Mouse (Mus musculus) kidney, postnatal 14 days (tissue): ENCODE measurements around the gene Cish.

Experiments used
- DNase-seq: peaks from one replicate; pipeline ENCODE4 v3.0.0; 2022; ENCODE audit warnings: mixed read lengths

The Cish gene

GRCm38 (mm10) chr9:107324799-107325561, 29.2 kb downstream of the Cish start:
- no peak for DNase-seq

DNA sequence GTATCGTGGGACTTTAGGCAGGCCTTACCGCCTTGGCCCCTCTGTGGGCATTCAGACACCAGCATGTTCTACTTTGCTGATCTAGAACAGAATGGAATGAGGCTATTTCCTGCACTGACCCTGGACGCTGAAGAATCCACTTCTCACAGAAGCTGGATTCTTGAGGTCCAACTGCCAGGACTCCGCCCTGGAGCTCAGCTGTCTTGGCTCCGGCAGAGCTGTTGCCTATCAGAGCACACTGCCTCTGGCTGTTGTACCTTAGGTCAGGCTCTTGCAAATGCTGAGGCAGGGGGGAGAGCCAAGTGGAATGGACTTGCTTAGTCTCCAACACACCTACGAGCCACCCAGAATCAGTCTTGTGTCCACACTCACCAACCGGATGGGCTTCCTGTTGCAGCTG, 30.1 kb downstream of the Cish start:
- DNase-seq, result no peak

DNA sequence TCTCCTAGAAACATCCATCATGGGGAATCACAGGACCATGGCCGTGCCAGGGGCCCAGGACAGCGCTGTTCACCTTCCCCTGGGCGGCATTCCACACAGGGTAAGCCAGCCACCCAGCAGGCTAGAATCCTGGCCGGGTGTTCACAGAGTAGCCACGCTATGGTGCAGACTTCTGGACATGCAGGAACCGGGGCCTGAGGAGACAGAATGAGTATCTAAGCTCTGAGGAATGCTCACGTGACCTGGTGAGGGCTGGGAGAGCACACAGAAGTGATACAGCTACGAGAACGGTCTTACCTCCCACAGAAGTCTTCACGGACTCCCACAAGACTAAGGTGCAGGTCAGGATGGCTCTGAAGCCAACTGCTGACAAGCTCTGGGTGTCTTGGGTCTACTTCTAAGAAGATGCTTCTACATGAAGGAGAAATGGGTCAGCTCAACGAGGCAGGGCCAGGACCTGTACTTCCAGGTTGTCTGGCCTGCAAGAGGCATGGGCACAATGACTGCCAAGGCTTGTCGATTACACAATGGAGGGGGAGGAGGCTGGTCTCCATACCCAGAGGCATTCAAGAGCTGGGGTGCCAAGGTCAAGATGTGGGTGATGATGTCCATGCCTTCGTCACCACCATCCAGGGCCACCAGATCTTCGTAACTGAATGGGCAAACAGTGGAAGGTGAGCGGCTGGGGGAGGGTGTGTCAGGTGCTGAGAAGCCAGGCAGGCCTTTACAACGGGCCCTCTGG, 32.2 kb downstream of the Cish start:
- DNase-seq, result no peak

GRCm38 (mm10) chr9:107330791-107331190, 35.0 kb downstream of the Cish start:
- no peak for DNase-seq

DNA sequence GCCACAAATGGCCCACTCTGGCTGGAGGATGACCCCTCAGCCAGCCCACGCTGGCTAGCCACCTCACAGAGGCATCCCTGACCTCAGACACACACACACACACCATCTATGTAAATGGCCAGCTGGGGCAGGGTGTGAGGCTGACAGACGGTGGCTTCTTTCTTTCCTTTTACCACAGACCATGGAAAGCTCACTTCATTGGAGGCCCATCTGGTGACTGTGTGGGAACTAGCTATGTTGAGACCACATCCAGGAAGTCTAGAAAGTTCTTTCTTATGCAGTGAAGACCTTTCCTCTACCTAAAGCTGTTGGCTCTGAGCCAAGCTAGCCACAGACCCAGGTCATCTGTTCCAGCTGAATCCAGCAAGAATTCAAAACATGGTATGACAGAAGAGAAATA, 37.9 kb downstream of the Cish start:
- no peak for DNase-seq

GRCm38 (mm10) chr9:107334356-107334755, 38.5 kb downstream of the Cish start:
- no peak for DNase-seq

GRCm38 (mm10) chr9:107335046-107335445, 39.2 kb downstream of the Cish start:
- DNase-seq, result no peak

- DNase-seq, result peak; percentile 81
Observed at GRCm38 (mm10) chr9:107335909-107336308, 40.1 kb downstream of the Cish start.

GRCm38 (mm10) chr9:107336386-107336785, 40.6 kb downstream of the Cish start:
- DNase-seq, result no peak

DNA sequence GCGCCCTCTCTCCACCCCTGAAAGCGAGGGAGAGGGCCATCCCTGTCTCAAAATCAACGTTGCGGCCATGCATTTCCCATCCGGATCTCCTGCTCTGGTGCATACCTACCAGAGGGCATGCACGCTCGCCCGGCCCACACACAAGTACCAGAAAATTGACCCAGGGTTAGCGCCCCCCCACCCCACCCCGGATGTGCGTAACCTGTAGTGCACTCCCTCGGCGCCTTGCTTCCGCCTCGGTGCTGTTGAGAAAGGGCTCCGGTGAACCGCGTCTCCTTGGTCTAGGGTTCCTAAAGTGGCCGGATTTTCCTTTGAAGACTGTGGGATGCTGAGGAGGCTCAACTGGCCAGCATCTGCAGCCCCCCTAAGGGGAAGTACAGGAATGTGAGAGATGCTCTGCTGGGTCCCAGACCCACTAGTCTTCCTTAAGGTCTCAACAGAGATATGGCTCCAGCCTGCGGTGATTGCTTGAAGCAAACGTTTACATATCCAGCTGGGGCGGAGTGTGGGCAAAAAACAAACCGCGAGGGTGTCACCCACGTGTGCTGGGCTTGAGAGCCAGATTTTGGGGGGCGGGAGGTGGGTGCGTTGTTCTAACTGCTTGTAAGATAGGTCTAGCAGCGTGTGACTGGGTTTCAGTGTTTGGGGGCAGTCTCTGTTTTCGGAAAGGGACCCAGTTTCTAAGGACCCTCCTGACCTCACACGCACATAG, 42.5 kb downstream of the Cish start, which contains the start of gene Hemk1:
TSS of gene Hemk1 (minus strand) at position 179 of the 712 bp plus-strand sequence.
- peak; percentile 84 for DNase-seq

GRCm38 (mm10) chr9:107340267-107340859, 44.5 kb downstream of the Cish start, which contains the start of gene 6430571L13Rik:
6430571L13Rik (plus strand) TSS chr9:107340602.
- peak; percentile 96 for DNase-seq

- DNase-seq, result no peak
Observed at GRCm38 (mm10) chr9:107340911-107341645, 45.3 kb downstream of the Cish start.

DNA sequence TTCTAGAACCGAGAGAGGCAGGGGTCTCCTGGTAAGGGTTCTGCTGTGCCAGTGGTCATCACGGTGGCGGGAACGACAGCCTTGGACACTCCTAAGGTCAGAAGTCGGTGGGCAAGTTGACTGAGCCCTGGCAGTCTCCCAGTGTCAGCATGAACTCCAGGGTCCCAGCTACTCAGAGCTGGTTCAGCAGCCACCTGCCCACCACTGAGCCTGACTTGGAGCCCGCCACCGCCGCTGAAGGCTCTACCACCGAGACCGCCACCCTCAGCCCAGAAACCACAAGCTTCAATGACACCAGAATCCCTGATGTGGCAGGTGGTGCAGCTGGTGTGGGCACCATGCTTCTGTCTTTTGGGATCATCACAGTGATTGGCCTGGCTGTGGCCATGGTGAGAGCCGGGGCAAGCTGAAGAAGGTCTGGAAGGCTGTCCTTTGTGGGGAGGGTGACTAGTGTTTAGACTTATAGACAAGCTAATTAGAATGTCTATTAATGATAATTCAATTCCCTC, 46.4 kb downstream of the Cish start:
- no peak for DNase-seq

DNA sequence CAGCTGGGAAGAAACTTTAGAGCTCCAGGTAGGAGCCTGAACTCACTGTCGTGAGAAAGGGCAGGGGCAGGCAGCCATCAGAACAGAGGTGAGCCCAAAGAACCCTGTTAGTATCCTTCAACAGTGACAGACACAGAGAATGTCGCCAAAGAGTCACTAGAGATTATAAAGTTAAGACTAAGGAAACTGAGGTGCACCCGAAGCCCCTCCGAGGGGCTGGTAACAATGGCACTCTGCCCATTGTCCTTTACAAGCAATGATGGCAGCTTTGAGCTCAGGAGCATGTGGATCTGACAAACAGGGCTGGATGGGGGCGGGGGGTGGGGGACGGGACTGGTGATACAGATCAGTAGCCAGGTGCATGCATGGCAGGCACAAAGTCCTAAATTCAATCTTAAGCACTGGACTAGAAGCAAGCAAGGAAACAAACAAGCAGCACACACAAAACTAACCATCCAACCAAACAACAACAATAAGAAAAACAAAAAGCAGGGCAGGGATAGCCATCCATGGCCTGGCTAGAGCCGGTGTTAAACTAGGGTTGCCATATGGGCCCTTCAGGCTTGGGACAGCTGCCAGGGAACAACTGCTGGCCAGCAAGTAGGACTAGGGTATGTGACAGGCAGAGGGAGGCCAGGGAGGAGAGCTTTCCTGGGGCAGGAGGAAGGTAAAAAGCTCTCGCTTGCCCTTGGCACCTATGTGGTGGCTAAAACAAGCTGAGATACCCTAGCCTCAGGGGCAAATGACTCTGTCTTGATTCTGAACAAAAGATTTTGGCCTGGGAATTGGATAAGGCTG, 47.5 kb downstream of the Cish start:
- peak; percentile 36 for DNase-seq

DNA sequence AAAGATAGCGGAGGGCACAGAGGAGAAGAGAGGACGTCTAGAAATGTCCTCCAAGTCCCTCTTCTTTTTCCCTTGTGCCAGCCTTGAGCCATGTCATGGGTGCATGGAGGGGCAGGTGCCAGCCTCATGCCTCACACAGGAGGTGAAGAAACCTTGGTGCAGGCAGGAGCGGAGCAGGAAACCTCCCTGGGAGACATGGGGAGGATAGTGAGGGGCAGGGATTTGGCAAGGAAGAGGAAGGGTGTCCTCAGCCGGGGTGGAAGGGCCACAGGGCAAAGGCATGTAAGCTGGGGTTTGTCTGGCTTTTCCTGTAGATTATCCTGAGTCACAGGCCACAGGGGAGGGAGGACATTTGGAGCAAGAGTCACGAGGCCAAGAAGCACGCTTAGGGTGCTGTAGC, 48.2 kb downstream of the Cish start:
- DNase-seq, result no peak

DNA sequence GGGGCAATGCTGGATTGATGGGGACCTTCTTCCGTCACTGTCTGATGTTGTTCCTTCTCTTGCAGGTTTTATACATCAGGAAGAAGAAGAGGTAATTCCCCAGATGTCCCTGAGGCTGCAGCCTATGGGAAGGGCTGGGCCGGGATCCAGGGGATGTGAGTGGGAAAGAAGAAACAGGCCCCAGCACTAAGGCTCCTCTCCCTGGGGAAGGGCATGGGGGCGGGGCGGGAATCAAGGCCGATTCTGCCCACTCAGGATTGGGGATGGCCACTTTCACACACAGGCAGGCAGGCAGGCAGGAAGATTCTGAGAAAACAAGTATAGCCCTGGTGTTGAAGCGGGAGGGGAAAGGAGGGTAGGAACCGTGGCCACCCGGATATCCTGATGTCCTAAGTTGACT, 50.3 kb downstream of the Cish start:
- no peak for DNase-seq

- DNase-seq, result no peak
Observed at GRCm38 (mm10) chr9:107347586-107348183, 51.9 kb downstream of the Cish start.

- DNase-seq, result no peak
Observed at GRCm38 (mm10) chr9:107349321-107349720, 53.5 kb downstream of the Cish start.
